Mouse (Mus musculus): ENCODE results near the gene Kcnmb1. TPM values are rescaled to one million over a fixed set of nuclear protein-coding genes. Genes with fewer than 3 reads are reported as not detected.

Gene Kcnmb1
- polyA plus RNA-seq, 1 experiment from 2014 or later = 1.8 TPM

- H3K4me1 ChIP-seq (replicated peaks) = peaks cover 9% of the 10 kb centered on the region; the same call in 1 of the 2 replicates
Measured at GRCm38 (mm10) chr11:33951155-33951554, 11.7 kb upstream of the Kcnmb1 start.

GRCm38 (mm10) chr11:33951684-33952625, 10.9 kb upstream of the Kcnmb1 start:
- ATAC-seq = peak; percentile 66
- no peaks in the 10 kb centered on the region for H3K36me3 ChIP-seq
- H3K9me3 ChIP-seq = no peaks in the 10 kb centered on the region
- H3K4me1 ChIP-seq (replicated peaks) = peaks cover 9% of the 10 kb centered on the region; the same call in 1 of the 2 replicates
- 75% methylated on average over 8 of the region's 8 CpGs for WGBS
- H3K9ac ChIP-seq = no peak overlapping the region
- no peak overlapping the region for H3K4me2 ChIP-seq (replicated peaks)
- H3K27ac ChIP-seq = 0 out of 2 replicates have a peak overlapping the region, but pooled peaks have one; percentile 6
- H3K27me3 ChIP-seq (replicated peaks) = no peaks in the 10 kb centered on the region
- no peak overlapping the region for H3K4me3 ChIP-seq (replicated peaks)

More at GRCm38 (mm10) chr11:33951155-33951554, 11.7 kb upstream of the Kcnmb1 start:
- Histone ChIP-seq H3K9me3 (no peaks in the 10 kb centered on the region), H3K27ac (no peak overlapping the region), H3K27me3 (replicated peaks) (no peaks in the 10 kb centered on the region), H3K4me3 (replicated peaks) (no peak overlapping the region), H3K9ac (no peak overlapping the region), H3K36me3 (no peaks in the 10 kb centered on the region), H3K4me2 (replicated peaks) (no peak overlapping the region)
- WGBS = 60% methylated on average over 5 of the region's 5 CpGs
- no peak for ATAC-seq

GRCm38 (mm10) chr11:33955982-33956381, 6.8 kb upstream of the Kcnmb1 start:
- 51% methylated on average over 4 of the region's 4 CpGs for whole genome bisulfite sequencing
- Histone ChIP-seq H3K4me3 (replicated peaks) (no peak overlapping the region), H3K4me1 (replicated peaks) (peaks cover 9% of the 10 kb centered on the region; the same call in 1 of the 2 replicates), H3K9ac (no peak overlapping the region), H3K27ac (no peak overlapping the region), H3K36me3 (no peaks in the 10 kb centered on the region), H3K4me2 (replicated peaks) (no peak overlapping the region), H3K27me3 (replicated peaks) (no peaks in the 10 kb centered on the region), H3K9me3 (no peaks in the 10 kb centered on the region)
- no peak for ATAC-seq

- Histone ChIP-seq H3K27me3 (replicated peaks) (no peaks in the 10 kb centered on the region), H3K36me3 (no peaks in the 10 kb centered on the region), H3K4me3 (replicated peaks) (no peak overlapping the region), H3K27ac (no peak overlapping the region), H3K9ac (no peak overlapping the region), H3K4me1 (replicated peaks) (peaks cover 9% of the 10 kb centered on the region; the same call in 1 of the 2 replicates), H3K4me2 (replicated peaks) (no peak overlapping the region), H3K9me3 (no peaks in the 10 kb centered on the region)
- WGBS = 78% methylated on average over 5 of the region's 5 CpGs
- ATAC-seq = no peak
Measured at GRCm38 (mm10) chr11:33956623-33957022, 6.2 kb upstream of the Kcnmb1 start.

GRCm38 (mm10) chr11:33957595-33957994, 5.2 kb upstream of the Kcnmb1 start:
- no peak overlapping the region for H3K9ac ChIP-seq
- no peak overlapping the region for H3K27ac ChIP-seq
- H3K4me1 ChIP-seq (replicated peaks) = peaks cover 1% of the 10 kb centered on the region; the same call in 1 of the 2 replicates
- H3K9me3 ChIP-seq = no peaks in the 10 kb centered on the region
- ATAC-seq = no peak
- no peak overlapping the region for H3K4me3 ChIP-seq (replicated peaks)
- H3K36me3 ChIP-seq = no peaks in the 10 kb centered on the region
- no peaks in the 10 kb centered on the region for H3K27me3 ChIP-seq (replicated peaks)
- no peak overlapping the region for H3K4me2 ChIP-seq (replicated peaks)
- 79% methylated on average over 6 of the region's 6 CpGs for WGBS

GRCm38 (mm10) chr11:33958713-33959112, 4.1 kb upstream of the Kcnmb1 start:
- Histone ChIP-seq H3K4me1 (replicated peaks) (peaks cover 3% of the 10 kb centered on the region), H3K9ac (no peak overlapping the region), H3K27ac (no peak overlapping the region), H3K4me3 (replicated peaks) (no peak overlapping the region), H3K9me3 (no peaks in the 10 kb centered on the region), H3K27me3 (replicated peaks) (no peaks in the 10 kb centered on the region), H3K4me2 (replicated peaks) (no peak overlapping the region), H3K36me3 (no peaks in the 10 kb centered on the region)
- ATAC-seq = no peak
- 88% methylated on average over 8 of the region's 8 CpGs for WGBS

GRCm38 (mm10) chr11:33962178-33962577, 635 bp upstream of the Kcnmb1 start:
- H3K9me3 ChIP-seq = no peaks in the 10 kb centered on the region
- no peak overlapping the region for H3K9ac ChIP-seq
- H3K4me3 ChIP-seq (replicated peaks) = no peak overlapping the region
- peak overlapping the region; percentile 59; the same call in 1 of the 2 replicates for H3K27ac ChIP-seq
- H3K36me3 ChIP-seq = no peaks in the 10 kb centered on the region
- ATAC-seq = peak; percentile 47
- WGBS = 30% methylated on average over 7 of the region's 7 CpGs
- H3K4me1 ChIP-seq (replicated peaks) = peaks cover 3% of the 10 kb centered on the region
- no peak overlapping the region for H3K4me2 ChIP-seq (replicated peaks)
- H3K27me3 ChIP-seq (replicated peaks) = no peaks in the 10 kb centered on the region

- H3K9me3 ChIP-seq = no peaks in the 10 kb centered on the region
- no peak for ATAC-seq
- 54% methylated on average over 2 of the region's 2 CpGs for WGBS
- H3K4me1 ChIP-seq (replicated peaks) = peaks cover 3% of the 10 kb centered on the region
- no peaks in the 10 kb centered on the region for H3K27me3 ChIP-seq (replicated peaks)
- no peak overlapping the region for H3K4me2 ChIP-seq (replicated peaks)
- no peak overlapping the region for H3K27ac ChIP-seq
- H3K36me3 ChIP-seq = no peaks in the 10 kb centered on the region
- no peak overlapping the region for H3K9ac ChIP-seq
- H3K4me3 ChIP-seq (replicated peaks) = no peak overlapping the region
Measured at GRCm38 (mm10) chr11:33965380-33965779, 2.6 kb downstream of the Kcnmb1 start.

- Histone ChIP-seq H3K27me3 (replicated peaks) (no peaks in the 10 kb centered on the region), H3K9ac (no peak overlapping the region), H3K9me3 (no peaks in the 10 kb centered on the region), H3K4me2 (replicated peaks) (no peak overlapping the region), H3K4me3 (replicated peaks) (no peak overlapping the region), H3K36me3 (no peaks in the 10 kb centered on the region), H3K4me1 (replicated peaks) (peaks cover 3% of the 10 kb centered on the region; the same call in 1 of the 2 replicates), H3K27ac (no peak overlapping the region)
- 79% methylated on average over 4 of the region's 4 CpGs for WGBS
- ATAC-seq = no peak
Measured at GRCm38 (mm10) chr11:33967708-33968107, 4.9 kb downstream of the Kcnmb1 start.

GRCm38 (mm10) chr11:33969199-33969598, 6.4 kb downstream of the Kcnmb1 start:
- Histone ChIP-seq H3K27ac (peak overlapping the region; percentile 63), H3K27me3 (replicated peaks) (no peaks in the 10 kb centered on the region), H3K4me1 (replicated peaks) (no peaks in the 10 kb centered on the region), H3K4me2 (replicated peaks) (no peak overlapping the region), H3K4me3 (replicated peaks) (no peak overlapping the region), H3K36me3 (no peaks in the 10 kb centered on the region), H3K9me3 (no peaks in the 10 kb centered on the region), H3K9ac (no peak overlapping the region)
- no peak for ATAC-seq
- WGBS = 56% methylated on average over 3 of the region's 3 CpGs

- no peaks in the 10 kb centered on the region for H3K4me1 ChIP-seq (replicated peaks)
- H3K36me3 ChIP-seq = no peaks in the 10 kb centered on the region
- H3K9ac ChIP-seq = no peak overlapping the region
- no peak overlapping the region for H3K27ac ChIP-seq
- ATAC-seq = no peak
- no peaks in the 10 kb centered on the region for H3K9me3 ChIP-seq
- WGBS = 83% methylated on average over 7 of the region's 7 CpGs
- no peaks in the 10 kb centered on the region for H3K27me3 ChIP-seq (replicated peaks)
- no peak overlapping the region for H3K4me3 ChIP-seq (replicated peaks)
- no peak overlapping the region for H3K4me2 ChIP-seq (replicated peaks)
Measured at GRCm38 (mm10) chr11:33972114-33972513, 9.3 kb downstream of the Kcnmb1 start.

- Histone ChIP-seq H3K4me1 (replicated peaks) (no peaks in the 10 kb centered on the region), H3K27ac (no peak overlapping the region), H3K4me3 (replicated peaks) (no peak overlapping the region), H3K9me3 (no peaks in the 10 kb centered on the region), H3K36me3 (no peaks in the 10 kb centered on the region), H3K4me2 (replicated peaks) (no peak overlapping the region), H3K27me3 (replicated peaks) (no peaks in the 10 kb centered on the region), H3K9ac (no peak overlapping the region)
- 56% methylated on average over 14 of the region's 14 CpGs for WGBS
- peak; percentile 43; the same call in 1 of the 2 replicates for ATAC-seq
Measured at GRCm38 (mm10) chr11:33974341-33975040, 11.7 kb downstream of the Kcnmb1 start.
